Mouse (Mus musculus): ENCODE measurements around the gene Pde1c. TPM values are rescaled to one million over a fixed set of nuclear protein-coding genes. Genes with fewer than 3 reads are reported as not detected.

Gene Pde1c
- polyA plus RNA-seq, 1 experiment from 2014 or later: 2.9 TPM

DNA sequence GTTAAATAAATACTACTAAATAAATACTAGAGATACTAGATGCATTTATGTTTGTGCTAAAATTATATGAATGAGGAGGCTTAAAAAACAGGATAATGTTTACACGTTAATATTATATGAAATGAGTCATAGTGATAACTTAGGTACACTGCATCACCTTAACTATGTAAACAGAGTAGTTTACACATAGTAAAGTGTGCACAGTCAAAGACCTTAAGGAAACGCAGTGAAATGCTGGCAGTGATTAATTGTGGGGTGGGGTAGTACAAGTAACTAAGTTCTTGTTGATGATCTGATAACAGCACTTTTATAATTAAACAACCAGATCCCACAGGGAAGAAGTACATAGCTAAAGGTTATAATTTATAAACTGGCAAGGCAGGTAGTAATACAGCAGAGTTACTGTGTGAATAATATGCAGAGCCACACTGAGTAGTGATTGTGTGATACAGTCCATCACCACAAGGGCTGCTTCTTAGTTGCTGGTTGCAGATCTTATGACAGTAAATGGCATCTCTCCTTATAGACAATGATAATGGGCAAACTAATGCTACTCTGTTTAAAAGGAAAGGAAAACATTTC is 469.3 kb downstream of the Pde1c start:
- WGBS: 97% methylated on average over 2 of the region's 2 CpGs
- H3K27me3 ChIP-seq (ENCODE audit: poor library complexity, severe bottlenecking): no peaks in the 10 kb centered on the region
- H3K27ac ChIP-seq: no peak overlapping the region
- H3K36me3 ChIP-seq (replicated peaks): no peaks in the 10 kb centered on the region
- H3K9me3 ChIP-seq: peaks cover 8% of the 10 kb centered on the region
- H3K4me1 ChIP-seq: no peaks in the 10 kb centered on the region
- DNase-seq (ENCODE audit: extremely low spot score, low spot score): no peak
- no peak overlapping the region for H3K4me3 ChIP-seq

DNA sequence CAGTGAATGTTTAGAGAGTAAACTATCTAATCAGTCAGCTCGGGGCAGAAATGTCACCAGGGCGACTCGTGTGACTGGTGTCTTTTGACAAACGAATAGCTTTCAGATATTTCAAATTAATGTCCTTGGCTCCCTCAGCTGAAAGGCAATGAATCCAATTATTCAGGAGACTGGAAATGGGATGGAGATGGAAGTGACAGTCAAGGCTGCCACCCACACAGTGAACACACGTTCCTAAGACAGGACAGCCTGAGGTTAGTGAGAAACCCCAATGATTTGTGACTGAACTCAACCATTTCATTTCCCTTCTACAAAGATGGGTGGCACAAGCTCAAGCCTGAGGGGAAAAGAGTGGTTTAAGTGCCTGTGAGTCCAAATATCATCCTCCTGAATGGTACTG is 470.5 kb downstream of the Pde1c start:
- DNase-seq (ENCODE audit: extremely low spot score, low spot score): no peak
- H3K9me3 ChIP-seq: peaks cover 8% of the 10 kb centered on the region

GRCm38 (mm10) chr6:56076378-56076805 is 492.5 kb downstream of the Pde1c start:
- Histone ChIP-seq H3K9me3 (no peaks in the 10 kb centered on the region), H3K4me3 (no peak overlapping the region), H3K4me1 (no peaks in the 10 kb centered on the region), H3K27me3 (ENCODE audit: poor library complexity, severe bottlenecking) (no peaks in the 10 kb centered on the region), H3K27ac (no peak overlapping the region), H3K36me3 (replicated peaks) (no peaks in the 10 kb centered on the region)
- no peak for DNase-seq (ENCODE audit: extremely low spot score, low spot score)
- WGBS: 41% methylated on average over 4 of the region's 4 CpGs

More for the DNA sequence above, 470.5 kb downstream of the Pde1c start:
- no peaks in the 10 kb centered on the region for H3K36me3 ChIP-seq (replicated peaks)
- no peaks in the 10 kb centered on the region for H3K27me3 ChIP-seq (ENCODE audit: poor library complexity, severe bottlenecking)
- H3K27ac ChIP-seq: no peak overlapping the region
- H3K4me3 ChIP-seq: no peak overlapping the region
- WGBS: 92% methylated on average over 5 of the region's 5 CpGs
- no peaks in the 10 kb centered on the region for H3K4me1 ChIP-seq

DNA sequence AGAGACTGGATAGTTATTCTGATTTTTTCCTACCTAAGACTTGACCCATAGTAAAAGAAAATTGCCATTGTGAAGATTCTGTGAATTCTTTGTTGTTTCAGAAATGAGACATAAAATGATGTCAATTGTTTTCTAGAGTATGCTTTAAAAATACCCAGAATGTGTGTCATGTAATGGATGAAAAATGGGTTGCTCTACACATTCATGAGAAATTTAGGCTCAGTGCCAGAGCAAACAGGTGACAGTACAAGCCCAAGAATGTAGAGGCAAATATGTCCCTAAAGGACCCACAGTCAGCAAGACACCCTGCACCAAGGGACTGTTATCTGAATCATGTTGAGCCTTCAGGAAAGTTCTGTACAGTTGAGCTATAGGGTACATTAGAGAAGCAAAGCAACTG is 500.4 kb downstream of the Pde1c start:
- no peaks in the 10 kb centered on the region for H3K36me3 ChIP-seq (replicated peaks)
- no peak overlapping the region for H3K27ac ChIP-seq

GRCm38 (mm10) chr6:56066632-56067282 is 502.1 kb downstream of the Pde1c start:
- H3K36me3 ChIP-seq (replicated peaks): no peaks in the 10 kb centered on the region
- H3K27me3 ChIP-seq (ENCODE audit: poor library complexity, severe bottlenecking): no peaks in the 10 kb centered on the region
- peak; percentile 19 for DNase-seq (ENCODE audit: extremely low spot score, low spot score)
- H3K4me3 ChIP-seq: no peak overlapping the region
- no peaks in the 10 kb centered on the region for H3K4me1 ChIP-seq
- 42% methylated on average over 5 of the region's 5 CpGs for WGBS
- H3K27ac ChIP-seq: no peak overlapping the region
- no peaks in the 10 kb centered on the region for H3K9me3 ChIP-seq

More for the DNA sequence above, 500.4 kb downstream of the Pde1c start:
- no peak overlapping the region for H3K4me3 ChIP-seq
- H3K9me3 ChIP-seq: no peaks in the 10 kb centered on the region
- H3K27me3 ChIP-seq (ENCODE audit: poor library complexity, severe bottlenecking): no peaks in the 10 kb centered on the region
- no peaks in the 10 kb centered on the region for H3K4me1 ChIP-seq
- no peak for DNase-seq (ENCODE audit: extremely low spot score, low spot score)

DNA sequence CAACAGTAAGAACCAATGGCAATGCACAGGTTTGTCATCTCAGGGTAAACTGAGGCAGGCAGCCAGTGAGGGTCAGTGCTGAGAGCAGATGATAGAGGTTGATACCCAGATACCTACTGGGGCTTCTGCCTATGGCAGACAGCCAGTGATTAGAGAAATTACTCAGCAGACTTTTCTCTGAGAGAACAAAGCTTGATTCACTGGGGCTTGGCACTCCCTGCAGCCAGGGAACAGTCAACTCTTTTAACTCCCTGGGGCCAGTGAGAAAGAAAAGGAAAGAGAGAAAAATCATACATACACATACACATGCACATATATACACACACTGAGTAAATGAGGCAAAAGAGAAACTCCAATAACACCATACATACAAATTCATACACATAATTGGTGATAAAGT is 505.2 kb downstream of the Pde1c start:
- Histone ChIP-seq H3K36me3 (replicated peaks) (no peaks in the 10 kb centered on the region), H3K27ac (no peak overlapping the region), H3K4me1 (no peaks in the 10 kb centered on the region), H3K27me3 (ENCODE audit: poor library complexity, severe bottlenecking) (no peaks in the 10 kb centered on the region), H3K9me3 (no peaks in the 10 kb centered on the region), H3K4me3 (no peak overlapping the region)
- no peak for DNase-seq (ENCODE audit: extremely low spot score, low spot score)

- H3K4me3 ChIP-seq: no peak overlapping the region
- H3K4me1 ChIP-seq: no peaks in the 10 kb centered on the region
- H3K9me3 ChIP-seq: no peaks in the 10 kb centered on the region
- H3K27me3 ChIP-seq (ENCODE audit: poor library complexity, severe bottlenecking): no peaks in the 10 kb centered on the region
- WGBS: 36% methylated on average over 4 of the region's 4 CpGs
- no peak overlapping the region for H3K27ac ChIP-seq
- peak; percentile 25 for DNase-seq (ENCODE audit: extremely low spot score, low spot score)
- no peaks in the 10 kb centered on the region for H3K36me3 ChIP-seq (replicated peaks)
Measured at GRCm38 (mm10) chr6:56049104-56049503, 519.8 kb downstream of the Pde1c start.

GRCm38 (mm10) chr6:56048580-56048979 is 520.3 kb downstream of the Pde1c start:
- Histone ChIP-seq H3K27me3 (ENCODE audit: poor library complexity, severe bottlenecking) (no peaks in the 10 kb centered on the region), H3K27ac (no peak overlapping the region), H3K4me1 (no peaks in the 10 kb centered on the region), H3K4me3 (no peak overlapping the region), H3K36me3 (replicated peaks) (no peaks in the 10 kb centered on the region), H3K9me3 (no peaks in the 10 kb centered on the region)
- WGBS: 88% methylated on average over 3 of the region's 3 CpGs
- DNase-seq (ENCODE audit: extremely low spot score, low spot score): peak; percentile 1

DNA sequence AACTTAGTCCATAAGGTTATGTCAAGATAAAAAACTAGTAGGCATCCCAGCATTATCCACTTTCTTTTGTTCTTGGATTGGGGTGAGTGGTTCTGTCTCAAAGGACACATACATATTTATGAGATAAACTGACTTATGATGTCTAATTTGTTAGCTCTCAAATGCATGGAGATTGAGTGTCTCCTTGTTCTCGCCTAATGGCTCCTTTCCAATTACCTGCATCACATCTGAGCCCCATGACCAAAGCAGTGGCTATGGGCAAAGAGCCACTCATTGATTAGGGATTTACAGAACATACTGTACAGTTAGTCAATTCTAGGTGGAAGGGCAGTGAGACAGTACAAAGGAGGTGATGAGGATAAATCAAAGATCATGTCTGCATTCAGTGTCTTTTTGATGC is 524.2 kb downstream of the Pde1c start:
- Histone ChIP-seq H3K4me3 (no peak overlapping the region), H3K27me3 (ENCODE audit: poor library complexity, severe bottlenecking) (no peaks in the 10 kb centered on the region), H3K9me3 (no peaks in the 10 kb centered on the region), H3K36me3 (replicated peaks) (no peaks in the 10 kb centered on the region), H3K27ac (no peak overlapping the region), H3K4me1 (no peaks in the 10 kb centered on the region)
- no peak for DNase-seq (ENCODE audit: extremely low spot score, low spot score)
- 77% methylated on average over 1 of the region's 1 CpGs for WGBS

- H3K27ac ChIP-seq: no peak overlapping the region
- WGBS: 80% methylated on average over 5 of the region's 5 CpGs
- H3K4me3 ChIP-seq: no peak overlapping the region
- no peaks in the 10 kb centered on the region for H3K36me3 ChIP-seq (replicated peaks)
- H3K27me3 ChIP-seq (ENCODE audit: poor library complexity, severe bottlenecking): no peaks in the 10 kb centered on the region
- no peak for DNase-seq (ENCODE audit: extremely low spot score, low spot score)
- no peaks in the 10 kb centered on the region for H3K9me3 ChIP-seq
- H3K4me1 ChIP-seq: no peaks in the 10 kb centered on the region
Measured at GRCm38 (mm10) chr6:56044270-56044669, 524.6 kb downstream of the Pde1c start.

GRCm38 (mm10) chr6:56039476-56040055 is 529.3 kb downstream of the Pde1c start:
- H3K27me3 ChIP-seq (ENCODE audit: poor library complexity, severe bottlenecking): no peaks in the 10 kb centered on the region; the same call in 1 of the 2 replicates
- H3K27ac ChIP-seq: no peak overlapping the region
- no peaks in the 10 kb centered on the region for H3K36me3 ChIP-seq (replicated peaks)
- no peaks in the 10 kb centered on the region for H3K4me1 ChIP-seq
- DNase-seq (ENCODE audit: extremely low spot score, low spot score): peak; percentile 9
- WGBS: 78% methylated on average over 4 of the region's 4 CpGs
- H3K4me3 ChIP-seq: no peak overlapping the region
- H3K9me3 ChIP-seq: no peaks in the 10 kb centered on the region

DNA sequence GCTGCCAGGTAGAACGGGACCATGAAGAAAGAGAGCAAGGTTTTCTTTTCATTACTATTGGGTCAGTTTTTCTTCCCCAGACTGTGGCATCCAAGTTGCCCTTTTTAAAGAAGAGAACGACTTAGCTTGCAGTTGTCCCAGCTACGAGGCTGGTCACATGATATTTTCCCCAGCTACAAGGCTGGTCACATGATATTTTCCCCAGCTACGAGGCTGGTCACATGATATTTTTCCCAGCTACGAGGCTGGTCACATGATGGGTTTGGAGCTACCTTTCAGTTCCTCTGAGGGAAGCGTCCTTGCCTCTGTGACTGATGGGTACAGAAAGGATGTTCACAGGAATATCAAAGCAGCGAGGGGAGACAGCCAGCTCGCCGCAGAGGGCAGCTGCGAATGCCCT is 533.8 kb downstream of the Pde1c start:
- DNase-seq (ENCODE audit: extremely low spot score, low spot score): no peak
- no peaks in the 10 kb centered on the region; the same call in 1 of the 2 replicates for H3K27me3 ChIP-seq (ENCODE audit: poor library complexity, severe bottlenecking)
- peaks cover 8% of the 10 kb centered on the region for H3K4me1 ChIP-seq
- no peak overlapping the region for H3K4me3 ChIP-seq
- no peak overlapping the region for H3K27ac ChIP-seq
- no peaks in the 10 kb centered on the region for H3K9me3 ChIP-seq
- H3K36me3 ChIP-seq (replicated peaks): no peaks in the 10 kb centered on the region
- WGBS: 81% methylated on average over 10 of the region's 10 CpGs

GRCm38 (mm10) chr6:56032231-56032630 is 536.7 kb downstream of the Pde1c start:
- peaks cover 11% of the 10 kb centered on the region for H3K4me1 ChIP-seq
- H3K36me3 ChIP-seq (replicated peaks): no peaks in the 10 kb centered on the region
- H3K27ac ChIP-seq: no peak overlapping the region
- no peaks in the 10 kb centered on the region for H3K27me3 ChIP-seq (ENCODE audit: poor library complexity, severe bottlenecking)
- 82% methylated on average over 2 of the region's 2 CpGs for WGBS
- no peaks in the 10 kb centered on the region for H3K9me3 ChIP-seq
- no peak overlapping the region for H3K4me3 ChIP-seq
- peak; percentile 13 for DNase-seq (ENCODE audit: extremely low spot score, low spot score)
